Mouse (Mus musculus) CH12.LX (cell line): ENCODE data around the gene Naxe.

ENCODE experiments used
- EP300 ChIP-seq: IDR thresholded peaks from 2 replicates; pipeline ENCODE4 v1.6.1; 2011; ENCODE audit warnings: low read length, improper control_type of control experiment
- HCFC1 ChIP-seq: IDR thresholded peaks from 2 replicates; pipeline ENCODE4 v1.6.1; 2012; ENCODE audit warnings: low read depth, mild to moderate bottlenecking, inconsistent platforms, low read length, improper control_type of control experiment
- KAT2A ChIP-seq: IDR thresholded peaks from 2 replicates; pipeline ENCODE4 v1.6.1; 2012; ENCODE audit warnings: low read length, improper control_type of control experiment, inconsistent platforms; ENCODE audit not compliant: insufficient replicate concordance
- RAD21 ChIP-seq: IDR thresholded peaks from 2 replicates; pipeline ENCODE4 v1.6.1; 2011; ENCODE audit warnings: low read depth, mild to moderate bottlenecking, low read length, improper control_type of control experiment, moderate library complexity
- USF1 ChIP-seq: IDR thresholded peaks from 2 replicates; pipeline ENCODE4 v1.6.1; 2014; ENCODE audit warnings: low read depth, mild to moderate bottlenecking, inconsistent platforms, low read length, improper control_type of control experiment

DNA sequence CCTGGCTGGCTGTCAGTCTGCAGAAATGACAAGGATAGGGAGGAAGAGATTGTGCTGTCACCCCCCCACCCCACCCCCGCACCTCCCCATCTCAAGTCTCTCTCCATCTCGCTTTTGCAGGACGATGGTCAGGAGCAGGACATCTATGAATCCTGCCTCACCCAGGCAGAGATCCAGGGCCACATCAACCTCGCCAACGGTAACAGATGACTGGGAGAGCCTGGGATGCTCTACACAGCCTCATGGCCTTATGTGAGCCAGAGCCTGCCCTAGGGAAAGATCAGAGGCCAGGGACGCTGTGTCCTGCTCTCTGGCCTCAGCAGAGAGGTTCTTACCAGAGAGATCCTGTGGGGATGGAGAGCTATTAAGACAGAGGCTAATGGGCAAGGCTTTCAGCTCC is 32.3 kb upstream of the Naxe start:
- TF ChIP-seq RAD21 = no peak
- no peak for TF ChIP-seq HCFC1
- TF ChIP-seq KAT2A = no peak
- no peak for TF ChIP-seq EP300
- no peak for TF ChIP-seq USF1
